Mouse (Mus musculus) adrenal gland, postnatal 14 days (tissue): ENCODE measurements around the gene Fam135a. TPM values are rescaled to one million over a fixed set of nuclear protein-coding genes. Genes with fewer than 3 reads are reported as not detected.

Experiments
- DNase-seq: peaks from one replicate; pipeline ENCODE4 v3.0.0; 2021; ENCODE audit warnings: mixed read lengths
- long read RNA-seq, 2 experiments: library from polyadenylated mRNA; stranded (forward); transcript quantifications; one replicate each; pipeline ENCODE4 v2.0.0; 2021
- total RNA-seq: library from RNA; stranded (reverse); gene quantifications from 2 replicates; pipeline ENCODE4 v1.2.3, GENCODE M21; 2021

Gene Fam135a
- total RNA-seq = 18.8 and 22.0 TPM in 2 replicates
- long read RNA-seq, experiment 1, partial matches to known transcripts = 2 of 6 reads
- long read RNA-seq, experiment 1, other reads (novel, unspliced or antisense) = 4 of 6 reads
- long read RNA-seq, experiment 2, partial matches to known transcripts = 0 of 1 reads
- long read RNA-seq, experiment 2, other reads (novel, unspliced or antisense) = 1 of 1 reads

DNA sequence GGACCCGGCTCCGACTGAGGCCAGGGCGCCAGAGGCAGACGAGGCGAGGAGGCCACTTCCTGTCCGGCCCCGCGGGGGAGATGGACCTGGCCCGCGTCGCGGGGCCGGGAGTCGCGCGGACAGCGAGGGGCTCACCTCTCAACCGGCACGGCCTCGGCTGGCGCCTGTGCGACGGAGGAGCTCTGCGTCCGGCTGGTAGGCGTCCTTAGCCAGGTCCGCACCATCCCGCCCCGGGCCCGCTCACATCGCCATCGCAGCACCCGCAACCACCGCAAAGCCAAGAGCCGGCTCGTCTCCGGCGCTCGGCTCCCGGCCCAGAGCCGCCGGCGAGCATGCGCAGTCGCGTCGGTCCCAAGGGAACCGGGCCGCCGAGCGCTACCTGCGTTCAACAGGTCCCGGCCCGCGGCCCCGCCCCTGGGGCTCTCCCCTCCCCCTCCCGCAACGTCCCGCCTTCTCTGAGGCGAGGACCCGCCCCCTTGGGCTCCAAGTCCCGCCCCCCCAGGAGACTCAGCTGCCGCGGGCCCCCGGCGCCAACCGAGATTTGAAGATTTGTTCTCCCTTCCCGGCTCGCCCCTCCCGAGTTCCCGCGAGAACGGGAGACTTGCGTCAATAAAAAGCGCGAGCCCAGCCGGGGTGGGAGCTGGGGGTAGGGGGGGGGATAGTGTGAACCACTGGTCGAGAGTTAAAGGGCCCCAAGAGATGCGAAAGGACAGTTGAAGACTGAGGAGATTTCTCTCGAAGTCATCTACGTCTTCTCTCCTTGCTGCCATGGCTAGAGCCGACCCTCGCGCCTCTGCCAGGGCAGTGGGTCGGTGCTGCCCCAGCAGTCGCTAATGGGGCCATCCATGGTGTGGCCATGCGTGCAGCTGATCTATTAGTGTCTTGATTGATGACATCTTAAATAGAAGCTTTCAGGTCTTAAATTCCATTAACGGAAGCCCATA is at the start of gene Fam135a:
Fam135a (minus strand) TSS at position 416 of the 944 bp plus-strand sequence.
- peak; percentile 99 for DNase-seq

- DNase-seq = no peak
Observed at GRCm38 (mm10) chr1:24143504-24143903, 43.4 kb upstream of the Fam135a start.

DNA sequence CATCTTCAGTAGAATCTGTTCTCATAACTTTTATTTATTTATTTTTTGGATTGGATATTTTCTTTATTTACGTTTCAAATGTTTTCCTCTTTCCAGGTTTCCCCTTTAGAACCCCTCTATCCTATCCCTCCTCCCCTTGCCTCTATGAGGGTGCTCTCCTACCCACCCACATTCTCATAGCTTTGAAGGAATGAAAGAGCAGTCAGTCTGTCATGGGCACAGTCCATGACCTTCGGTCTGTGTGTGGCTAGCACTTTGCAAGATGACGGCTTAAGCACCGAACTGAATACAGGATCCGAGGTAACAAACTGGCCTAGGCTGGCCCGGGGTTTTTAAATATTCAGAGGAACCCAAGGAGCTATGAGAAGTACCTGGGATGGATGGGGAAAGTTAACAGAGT is 40.4 kb upstream of the Fam135a start:
- DNase-seq = no peak

DNA sequence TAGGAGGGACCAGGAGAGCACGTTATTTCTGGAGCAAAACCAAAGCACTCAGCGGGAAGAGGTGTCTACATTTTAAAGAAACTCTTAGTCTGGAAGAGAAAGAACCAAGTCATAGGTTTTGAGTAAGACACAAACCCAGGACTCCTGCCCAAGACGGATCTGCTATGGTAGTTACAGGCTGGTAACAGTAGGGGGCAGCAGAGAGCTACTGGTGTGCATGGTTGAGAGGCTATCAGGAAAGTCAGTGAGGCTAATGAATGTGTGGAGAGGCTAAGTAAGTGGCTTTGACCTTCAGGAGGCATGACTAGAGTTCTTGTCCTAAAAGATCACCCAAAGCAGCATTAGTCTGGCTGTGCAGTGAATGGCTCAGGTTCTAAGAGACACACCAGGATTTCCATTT is 37.0 kb upstream of the Fam135a start:
- DNase-seq = peak; percentile 73

GRCm38 (mm10) chr1:24134792-24135191 is 34.7 kb upstream of the Fam135a start:
- no peak for DNase-seq

DNA sequence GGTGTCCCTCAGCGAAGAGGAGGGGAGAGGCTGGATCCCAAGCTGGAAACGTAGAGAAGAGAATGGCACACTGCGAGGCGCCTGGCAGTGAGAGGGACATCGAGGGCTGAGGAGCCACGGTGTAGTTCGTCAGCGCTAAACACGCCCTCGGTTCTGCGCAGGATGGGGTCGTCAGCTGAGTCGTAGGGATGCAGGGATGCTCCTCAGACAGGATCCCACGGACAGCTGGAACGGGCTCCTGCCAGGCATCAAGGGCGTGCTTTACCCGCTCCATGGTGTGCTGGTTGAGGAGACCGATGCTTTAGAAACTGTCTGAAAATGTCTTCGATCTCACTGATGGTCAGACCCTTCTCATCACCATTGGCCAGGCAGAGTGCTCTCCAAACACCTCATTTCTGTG is 33.7 kb upstream of the Fam135a start:
- no peak for DNase-seq

DNA sequence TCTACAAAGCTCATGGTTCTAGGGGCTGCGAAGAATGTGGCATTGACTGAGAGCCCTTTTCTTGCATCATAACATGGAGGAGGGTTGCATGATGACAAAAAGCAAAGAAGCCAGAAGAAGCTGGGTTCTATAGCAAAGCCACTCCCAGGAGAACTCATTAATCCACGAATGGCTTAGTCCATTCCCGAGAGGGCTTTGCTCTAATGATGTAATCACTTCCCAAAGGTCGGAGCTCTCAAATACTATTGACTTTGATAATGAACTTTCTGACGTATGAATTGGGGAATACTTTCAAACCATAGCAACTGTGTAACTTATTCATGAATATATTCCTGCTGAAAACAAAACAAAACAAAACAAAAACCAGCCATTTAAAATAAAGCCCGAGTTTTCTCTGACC is 27.7 kb upstream of the Fam135a start:
- no peak for DNase-seq

- DNase-seq = no peak
Observed at GRCm38 (mm10) chr1:24124610-24125009, 24.5 kb upstream of the Fam135a start.

DNA sequence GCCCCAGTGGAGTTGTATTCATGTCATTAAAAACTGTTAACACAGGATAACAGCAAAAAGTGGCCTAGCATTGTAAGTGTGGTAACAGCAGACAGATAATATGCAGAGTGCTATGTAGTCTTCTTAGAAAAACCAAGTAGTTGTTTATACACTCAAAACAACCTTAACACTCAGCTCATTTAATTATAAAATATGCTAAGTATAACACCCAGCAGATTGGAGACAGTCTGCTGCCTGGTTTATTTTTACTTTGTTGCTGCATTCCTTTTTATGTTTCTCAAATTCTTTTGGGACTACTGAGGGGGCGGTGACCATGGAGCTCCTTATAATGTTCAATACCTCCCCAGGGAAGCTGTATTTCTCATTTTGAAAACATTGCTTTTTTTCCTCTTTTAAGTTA is 22.4 kb upstream of the Fam135a start:
- DNase-seq = no peak

DNA sequence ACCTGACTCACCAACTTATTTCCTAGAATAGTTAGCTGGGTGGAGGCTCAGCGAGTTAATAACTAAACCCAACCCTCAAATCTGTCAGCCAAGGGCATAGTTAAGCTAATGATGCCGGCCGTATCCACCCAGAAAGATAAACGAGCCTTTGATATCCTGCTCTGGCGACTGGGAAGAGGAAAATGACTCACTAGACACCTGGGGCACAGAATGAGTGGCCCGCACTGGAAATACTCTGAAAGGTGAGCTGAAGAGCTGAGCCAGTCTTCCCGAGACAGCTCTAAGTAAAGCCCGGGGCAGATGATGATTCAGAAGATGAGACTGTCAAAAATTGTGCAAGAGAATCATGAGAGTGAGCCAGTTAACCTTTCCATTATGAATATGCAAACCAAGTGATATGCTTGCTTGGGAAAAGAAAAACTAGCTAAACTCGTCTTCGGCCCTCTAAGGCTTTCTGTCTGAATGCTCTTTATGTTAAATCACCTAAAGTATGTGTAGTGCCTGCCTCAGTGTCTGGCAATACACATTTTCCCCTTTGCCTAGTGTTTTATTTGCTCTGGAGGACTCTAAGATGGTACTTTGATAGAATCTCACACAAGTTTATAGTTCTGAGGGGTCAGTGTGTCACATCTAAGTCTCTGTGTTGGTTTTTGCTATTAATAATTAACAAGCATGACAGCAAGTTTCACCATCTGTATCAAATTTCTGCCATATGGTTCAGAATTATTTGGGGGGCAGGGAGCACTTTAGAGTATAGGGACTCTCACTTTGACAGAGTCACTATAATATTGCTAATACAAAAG is 8.0 kb upstream of the Fam135a start:
- DNase-seq = no peak

DNA sequence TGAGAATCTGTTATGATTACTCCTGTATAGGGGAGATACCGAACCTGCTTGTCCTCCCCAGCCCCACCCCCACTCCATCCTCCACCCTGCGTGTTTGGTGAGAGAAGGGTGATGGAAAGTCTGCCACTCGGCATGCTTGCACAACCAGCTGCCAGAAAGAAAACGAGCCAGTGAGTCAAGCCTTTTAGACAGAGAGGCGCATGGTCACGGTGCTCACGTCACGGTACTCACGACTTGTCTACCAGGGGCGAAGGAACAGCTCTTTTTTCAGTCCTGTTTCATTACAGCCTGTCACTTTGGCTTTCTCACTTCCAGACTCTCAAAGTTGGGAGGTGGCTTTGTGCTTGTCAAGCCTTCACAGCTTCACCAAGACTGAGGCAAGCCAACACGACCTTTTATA is 7.2 kb upstream of the Fam135a start:
- DNase-seq = peak; percentile 10

DNA sequence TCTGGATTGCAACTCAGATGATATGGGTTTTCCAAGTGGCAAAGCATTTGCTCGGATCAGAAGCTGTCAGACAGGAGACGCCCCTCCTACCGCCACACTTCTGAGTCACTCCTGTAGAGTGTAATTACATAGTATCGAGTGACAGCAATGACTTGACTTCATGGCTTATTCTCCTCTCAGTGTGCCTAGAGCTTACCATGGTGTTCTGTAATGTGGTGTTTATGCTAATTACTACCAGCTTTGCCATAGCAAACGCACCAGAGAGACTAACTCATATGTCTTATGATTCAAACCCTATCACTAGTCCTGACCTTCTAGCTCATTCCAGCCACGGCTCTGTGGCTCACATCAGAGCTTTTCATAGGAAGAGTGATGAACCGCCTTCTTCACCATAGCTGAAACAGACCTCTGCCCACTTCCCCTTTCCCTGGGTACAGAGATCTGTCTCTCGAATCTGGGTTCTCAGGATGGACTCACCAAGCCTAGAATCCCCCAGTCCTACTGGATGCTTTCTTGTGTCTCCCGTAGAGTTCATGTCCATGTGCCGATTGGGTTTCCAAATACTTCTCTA is 2.5 kb upstream of the Fam135a start:
- no peak for DNase-seq

DNA sequence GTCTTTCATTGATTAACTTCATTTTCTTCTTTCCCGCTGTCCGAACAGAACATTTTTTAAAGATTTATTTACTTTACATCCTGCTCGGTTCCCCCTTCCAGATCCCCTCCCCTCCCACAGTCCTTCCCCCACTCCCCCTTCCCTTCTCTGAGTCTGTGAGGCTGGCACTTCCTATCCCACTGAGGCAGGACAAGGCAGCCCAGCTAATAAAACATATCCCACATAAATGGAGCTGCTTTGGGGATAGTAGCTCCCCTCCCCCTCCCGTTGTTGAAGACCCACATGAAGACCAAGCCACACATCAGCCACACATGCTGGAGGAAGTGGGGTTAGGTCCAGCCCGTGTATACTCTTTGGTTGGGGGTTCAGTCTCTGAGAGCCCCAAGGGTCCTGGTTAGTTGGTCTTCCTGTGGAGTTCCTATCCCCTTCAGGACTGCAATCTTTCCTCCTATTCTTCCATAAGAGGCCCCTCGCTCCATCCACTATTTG is 773 bp upstream of the Fam135a start:
- no peak for DNase-seq

GRCm38 (mm10) chr1:24099541-24099925 is 608 bp downstream of the Fam135a start:
- no peak for DNase-seq

DNA sequence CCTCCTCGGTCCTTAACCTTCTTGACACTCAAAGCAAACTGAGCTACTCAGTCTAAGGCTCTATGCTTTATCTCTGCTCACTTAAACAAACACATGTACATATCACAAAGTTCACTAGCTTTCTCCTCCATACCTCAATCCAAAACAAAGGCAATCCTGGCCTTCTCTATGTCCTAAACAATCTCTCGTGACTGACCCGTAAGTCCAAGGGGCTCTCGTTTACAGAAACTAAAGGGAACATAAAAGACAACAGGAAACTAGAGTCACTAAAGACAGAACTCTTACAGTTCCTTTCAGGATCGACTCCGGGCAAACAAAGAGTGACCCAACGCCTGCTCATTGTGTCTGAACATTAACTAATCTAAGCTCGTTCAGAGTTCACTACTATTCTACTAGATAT is 2.6 kb downstream of the Fam135a start:
- no peak for DNase-seq

DNA sequence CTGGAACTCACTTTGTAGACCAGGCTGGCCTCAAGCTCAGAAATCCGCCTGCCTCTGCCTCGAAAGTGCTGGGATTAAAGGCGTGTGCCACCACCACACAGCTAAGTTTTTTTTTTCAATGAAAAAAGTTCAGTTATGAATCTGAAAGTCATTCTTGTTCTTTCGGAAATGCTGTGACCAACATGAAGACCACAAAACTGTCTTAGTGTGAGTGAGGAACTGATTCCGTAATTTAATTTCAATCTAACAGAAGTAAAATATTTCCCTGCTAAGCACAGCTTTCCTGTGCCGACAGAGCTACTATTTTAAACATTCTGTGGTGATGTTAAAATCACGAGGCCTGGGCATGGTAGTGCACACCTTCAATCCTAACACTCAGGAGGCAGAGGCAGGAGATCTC is 7.7 kb downstream of the Fam135a start:
- DNase-seq = no peak

DNA sequence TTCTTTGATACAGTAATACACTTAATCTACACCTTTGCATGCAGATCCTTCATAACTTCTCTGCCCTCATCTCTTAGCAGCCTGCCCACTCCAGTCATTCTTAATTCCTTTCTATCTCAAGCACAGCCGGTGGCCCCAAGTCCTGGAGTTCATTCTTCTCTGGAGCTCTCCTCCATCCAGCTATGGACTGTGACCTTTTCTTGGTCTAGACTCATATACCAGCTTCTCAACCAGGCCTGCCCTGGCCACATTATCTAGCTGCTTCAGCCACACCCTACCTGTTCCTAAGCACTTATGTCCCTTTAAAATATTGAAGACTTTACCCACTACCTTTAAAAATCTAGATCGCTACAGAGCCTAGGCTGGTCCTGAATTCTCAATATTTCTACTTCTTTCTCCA is 9.5 kb downstream of the Fam135a start:
- no peak for DNase-seq

DNA sequence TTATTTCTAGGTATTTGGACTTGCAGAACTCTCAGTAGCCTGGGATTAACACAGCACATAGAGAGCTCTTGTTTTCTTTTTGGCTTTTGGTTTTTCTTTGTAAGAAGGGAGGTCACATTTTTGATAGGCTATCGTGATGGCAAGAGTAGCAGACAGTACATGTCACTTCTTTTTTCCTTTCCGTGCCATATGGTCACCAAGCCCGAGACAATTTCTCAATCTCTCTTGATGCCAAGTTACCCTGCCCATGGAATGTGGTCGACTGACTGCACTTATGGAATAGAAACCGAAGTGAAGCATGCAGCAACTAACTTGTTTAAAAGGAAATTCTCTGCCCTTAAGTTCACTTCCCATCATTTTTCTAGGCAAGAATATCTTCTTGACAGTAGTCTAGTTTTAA is 10.0 kb downstream of the Fam135a start:
- no peak for DNase-seq

DNA sequence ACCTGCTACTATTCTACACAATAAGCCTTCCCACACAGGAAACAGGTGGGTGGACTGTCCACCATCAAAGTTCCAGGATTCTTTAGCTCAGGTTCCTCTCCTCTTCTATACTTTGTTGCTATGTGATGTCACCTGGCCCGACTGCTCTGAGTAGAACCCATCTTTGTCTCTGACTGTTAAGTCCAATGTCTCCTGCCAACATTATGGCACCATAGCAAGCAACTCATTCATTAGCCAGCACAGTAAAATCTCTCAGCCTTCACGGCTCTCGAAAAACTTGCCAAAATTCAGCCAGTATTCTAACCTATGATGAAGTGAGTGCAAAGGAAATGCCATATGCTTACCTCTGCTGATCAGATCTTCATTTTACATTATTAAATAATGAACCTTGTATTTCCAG is 14.0 kb downstream of the Fam135a start:
- DNase-seq = no peak

- no peak for DNase-seq
Observed at GRCm38 (mm10) chr1:24074396-24074795, 25.7 kb downstream of the Fam135a start.

DNA sequence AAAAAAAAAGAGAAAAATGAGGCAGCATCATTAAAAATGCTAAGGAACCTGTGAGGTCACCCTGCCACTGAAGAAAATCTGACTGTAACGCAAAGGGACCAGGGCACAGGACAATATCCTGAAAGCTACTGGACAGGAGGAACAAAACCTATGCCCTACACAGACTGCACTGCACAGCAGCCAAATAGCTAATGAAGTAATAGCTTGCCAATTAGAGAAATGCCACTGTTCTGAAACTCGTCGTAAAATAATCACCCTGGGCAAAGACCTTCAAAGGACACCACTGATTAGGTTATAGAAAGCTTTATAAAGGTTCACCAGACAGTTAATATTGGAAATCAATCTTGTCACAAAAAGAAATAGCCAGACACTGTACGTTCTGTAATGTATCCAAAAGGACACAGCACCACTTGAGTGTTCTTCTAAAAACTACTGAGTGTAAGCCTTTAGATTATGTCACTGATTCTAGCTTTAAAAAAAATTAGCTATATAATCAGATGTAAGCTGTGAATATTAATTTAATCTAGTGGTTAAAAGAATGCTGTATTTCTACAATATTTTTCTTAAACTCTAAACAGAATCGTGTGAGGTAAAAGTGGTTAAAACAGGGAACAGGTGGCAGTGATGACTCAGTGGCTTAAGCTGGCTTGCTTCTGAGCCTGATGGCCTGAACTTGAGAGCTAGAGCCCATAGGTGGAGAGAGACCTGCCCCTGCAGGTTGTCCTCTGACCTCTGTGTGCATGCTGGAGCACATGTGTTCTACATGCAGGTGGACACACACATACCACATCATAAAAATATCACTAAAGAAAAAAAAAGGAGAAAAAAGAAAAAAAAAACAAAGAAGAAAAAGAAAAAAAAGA is 26.5 kb downstream of the Fam135a start:
- DNase-seq = no peak
